Mouse (Mus musculus) ES-E14 (cell line): ENCODE results near the gene Psma5.

Experiments
- ZC3H11A ChIP-seq: IDR thresholded peaks from 2 replicates; pipeline ENCODE4 v1.6.1; 2012; ENCODE audit warnings: low read depth, mild to moderate bottlenecking, inconsistent platforms, low read length, borderline replicate concordance
- ZNF384 ChIP-seq: IDR thresholded peaks from 2 replicates; pipeline ENCODE4 v1.6.1; 2012; ENCODE audit warnings: low read depth, low read length, inconsistent platforms

DNA sequence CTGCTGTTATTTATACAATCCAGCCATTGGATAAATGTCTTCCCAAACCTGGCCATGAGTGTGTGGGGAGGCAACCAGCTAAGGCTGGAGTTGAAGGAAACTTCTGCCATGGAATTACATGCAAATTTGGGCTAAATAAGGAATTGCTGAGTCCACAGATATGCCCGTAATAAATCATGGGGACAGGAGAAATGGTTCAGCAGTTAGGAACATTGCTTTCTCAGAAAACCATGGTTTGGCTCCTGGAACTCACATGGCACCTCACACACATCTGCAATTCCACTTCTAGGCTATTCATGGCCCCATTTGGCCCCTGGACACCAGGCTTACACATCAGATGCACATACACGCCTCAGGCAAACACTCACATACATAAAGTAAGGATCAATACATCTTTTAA is 29.2 kb upstream of the Psma5 start:
- TF ChIP-seq ZNF384 (no peak), ZC3H11A (no peak)
